Comparison of ENCODE assay signal across 8 mouse cellular contexts in the genomic region with DNA sequence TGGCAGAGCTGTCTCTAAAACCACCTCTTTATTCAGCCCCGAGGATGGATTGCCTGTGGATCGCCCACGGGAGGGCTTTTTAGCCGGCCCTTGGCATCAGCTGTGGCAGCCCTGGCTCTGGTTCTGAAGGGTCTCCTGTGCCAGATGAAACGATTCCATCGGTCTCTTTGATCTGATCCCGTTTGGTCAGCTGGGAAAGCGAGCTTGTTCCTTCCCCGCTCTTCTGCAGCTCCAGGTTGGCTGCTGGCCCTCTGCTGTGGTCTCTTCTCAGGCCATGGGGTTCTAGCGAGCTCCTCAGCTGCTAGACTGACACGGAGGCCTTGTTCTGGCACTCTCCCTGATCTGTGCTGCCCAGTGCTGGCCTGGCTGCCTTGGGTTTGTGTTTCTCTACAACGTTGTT.
DNase-seq lines count a peak whose midpoint lies in the region; ATAC-seq lines count a peak whose summit lies in the region.

No protein-coding gene starts in this region.

- intact Hi-C loops in left cerebral cortex, postnatal 14 days (cut with DNase I) = no loop called here

- H3K36me3 ChIP-seq in heart, embryonic 10.5 days = no peaks in the 10 kb centered on the region

- no peaks in the 10 kb centered on the region for H3K9me3 ChIP-seq in heart, embryonic 10.5 days

- peak; percentile 17 for DNase-seq in adrenal gland, postnatal 14 days
- DNase-seq in adrenal gland, adult 18-20 months (ENCODE audit: low spot score in 2 of 2) = no peak
- peak; percentile 2 for DNase-seq in urinary bladder, postnatal 25 days (ENCODE audit: low spot score)
- no peak for DNase-seq in urinary bladder, adult 18-20 months (ENCODE audit: low spot score in 2 of 2)
- DNase-seq in left cerebral cortex, postnatal 14 days (ENCODE audit: low spot score in 2 of 2) = peak; percentile 57 to 58
- no peak for DNase-seq in heart, embryonic 10.5 days (ENCODE audit: low spot score)

- no peaks in the 10 kb centered on the region for H3K4me1 ChIP-seq in heart, embryonic 10.5 days

- no peak for ATAC-seq in erythroblast, adult 5-6 weeks (replicated peaks; ENCODE audit: low FRiP score, poor library complexity, severe bottlenecking)
- no peak for ATAC-seq in CD4-positive, CD25-positive, alpha-beta regulatory T cell, adult 4 months

- 72% methylated on average over 12 of the region's 12 CpGs for WGBS in heart, embryonic 10.5 days

- H3K27me3 ChIP-seq in heart, embryonic 10.5 days (ENCODE audit: insufficient read depth, poor library complexity, severe bottlenecking) = peaks cover 7% of the 10 kb centered on the region; the same call in 1 of the 2 replicates

- no peak overlapping the region for H3K27ac ChIP-seq in heart, embryonic 10.5 days

- no peak overlapping the region for H3K4me3 ChIP-seq in heart, embryonic 10.5 days

Comparison
In these comparisons a context has a peak if more than half of its experiments do, and no peak if none do; other contexts are left out.
1. DNase-seq: peak in adrenal gland, postnatal 14 days (single experiment), urinary bladder, postnatal 25 days (single experiment) and left cerebral cortex, postnatal 14 days (2 of 2); none in adrenal gland, adult 18-20 months (0 of 2), urinary bladder, adult 18-20 months (0 of 2) and heart, embryonic 10.5 days (single experiment).